Mouse (Mus musculus) A20 (cell line): ENCODE data around the gene Wnk3.
A peak's percentile ranks its signal among the peaks of the same experiment; 100 is the strongest.

Experiments used
- DNase-seq: peaks from one replicate; pipeline ENCODE4 v3.0.0-alpha.2; 2011; ENCODE audit warnings: low read depth, low spot score

Gene Wnk3

GRCm38 (mm10) chrX:151197778-151198177, at the start of gene Wnk3:
Gene Wnk3, plus strand, starts transcription at chrX:151198078.
- no peak for DNase-seq

- no peak for DNase-seq
Observed at GRCm38 (mm10) chrX:151158414-151158813, 39.5 kb upstream of the Wnk3 start.

GRCm38 (mm10) chrX:151168438-151169131, 29.3 kb upstream of the Wnk3 start:
- no peak for DNase-seq

- no peak for DNase-seq
Observed at GRCm38 (mm10) chrX:151169261-151169961, 28.5 kb upstream of the Wnk3 start.

- peak; percentile 19 for DNase-seq
Observed at GRCm38 (mm10) chrX:151173134-151173533, 24.7 kb upstream of the Wnk3 start.

GRCm38 (mm10) chrX:151298329-151298728, 100.5 kb downstream of the Wnk3 start:
- DNase-seq, result no peak

- peak; percentile 19 for DNase-seq
Observed at GRCm38 (mm10) chrX:151313732-151314131, 115.9 kb downstream of the Wnk3 start.

GRCm38 (mm10) chrX:151333615-151334014, 135.7 kb downstream of the Wnk3 start:
- no peak for DNase-seq

GRCm38 (mm10) chrX:151337804-151338203, 139.9 kb downstream of the Wnk3 start:
- DNase-seq, result no peak

- peak; percentile 90 for DNase-seq
Observed at GRCm38 (mm10) chrX:151343761-151344500, 146.1 kb downstream of the Wnk3 start, which contains the start of gene Fam120c. Gene Fam120c, plus strand, starts transcription at chrX:151344175.

- peak; percentile 75 for DNase-seq
Observed at GRCm38 (mm10) chrX:151344501-151344984, 146.7 kb downstream of the Wnk3 start.

GRCm38 (mm10) chrX:151345333-151346125, 147.7 kb downstream of the Wnk3 start:
- DNase-seq, result peak; percentile 8

- DNase-seq, result no peak
Observed at GRCm38 (mm10) chrX:151347278-151347677, 149.4 kb downstream of the Wnk3 start.

GRCm38 (mm10) chrX:151349322-151349721, 151.4 kb downstream of the Wnk3 start:
- no peak for DNase-seq
